Mouse (Mus musculus): Measurements from ENCODE around the gene Slc26a10.
A peak's percentile ranks its signal among the peaks of the same experiment; 100 is the strongest.
"Not testable (repeated sequence)": the region's sequence is repeated elsewhere in the genome, so short reads cannot be mapped to it uniquely, and the experiment has no call there.

Gene Slc26a10

GRCm38 (mm10) chr10:127181566-127181965, 1.1 kb upstream of the Slc26a10 start:
- DNase-seq (ENCODE audit: low spot score), result no peak

- no peak for DNase-seq (ENCODE audit: low spot score)
Observed at GRCm38 (mm10) chr10:127180695-127181047, 226 bp upstream of the Slc26a10 start.

GRCm38 (mm10) chr10:127178286-127179027, 2.0 kb downstream of the Slc26a10 start:
- no peak for DNase-seq (ENCODE audit: low spot score)

- DNase-seq (ENCODE audit: low spot score), result peak; percentile 97
Observed at GRCm38 (mm10) chr10:127177719-127178118, 2.7 kb downstream of the Slc26a10 start.

GRCm38 (mm10) chr10:127177235-127177634, 3.2 kb downstream of the Slc26a10 start:
- DNase-seq (ENCODE audit: low spot score), result no peak

GRCm38 (mm10) chr10:127176756-127177155, 3.7 kb downstream of the Slc26a10 start:
- peak; percentile 39 for DNase-seq (ENCODE audit: low spot score)

- DNase-seq (ENCODE audit: low spot score), result no peak
Observed at GRCm38 (mm10) chr10:127176228-127176627, 4.2 kb downstream of the Slc26a10 start.

- DNase-seq (ENCODE audit: low spot score), result no peak
Observed at GRCm38 (mm10) chr10:127174170-127174569, 6.3 kb downstream of the Slc26a10 start.

GRCm38 (mm10) chr10:127173148-127174065, 7.0 kb downstream of the Slc26a10 start:
- no peak for DNase-seq (ENCODE audit: low spot score)

GRCm38 (mm10) chr10:127171631-127172200, 8.7 kb downstream of the Slc26a10 start:
- DNase-seq (ENCODE audit: low spot score), result no peak

GRCm38 (mm10) chr10:127170837-127171272, 9.6 kb downstream of the Slc26a10 start:
- peak; percentile 85 for DNase-seq (ENCODE audit: low spot score)

GRCm38 (mm10) chr10:127170002-127170401, 10.4 kb downstream of the Slc26a10 start:
- peak; percentile 72 for DNase-seq (ENCODE audit: low spot score)

- DNase-seq (ENCODE audit: low spot score), result no peak
Observed at GRCm38 (mm10) chr10:127167614-127168192, 12.7 kb downstream of the Slc26a10 start.

GRCm38 (mm10) chr10:127166771-127167613, 13.5 kb downstream of the Slc26a10 start:
- no peak for DNase-seq (ENCODE audit: low spot score)

- no peak for DNase-seq (ENCODE audit: low spot score)
Observed at GRCm38 (mm10) chr10:127166404-127166715, 14.1 kb downstream of the Slc26a10 start.

GRCm38 (mm10) chr10:127165654-127166403, 14.6 kb downstream of the Slc26a10 start:
- DNase-seq (ENCODE audit: low spot score), result peak; percentile 67

GRCm38 (mm10) chr10:127165354-127165653, 15.1 kb downstream of the Slc26a10 start:
- DNase-seq (ENCODE audit: low spot score), result no peak

- peak; percentile 89 for DNase-seq (ENCODE audit: low spot score)
Observed at GRCm38 (mm10) chr10:127164631-127165353, 15.7 kb downstream of the Slc26a10 start, which contains the start of gene B4galnt1. TSS of gene B4galnt1 (plus strand) at chr10:127165225.

GRCm38 (mm10) chr10:127164190-127164589, 16.3 kb downstream of the Slc26a10 start:
- DNase-seq (ENCODE audit: low spot score), result no peak

GRCm38 (mm10) chr10:127162771-127163261, 17.6 kb downstream of the Slc26a10 start:
- DNase-seq (ENCODE audit: low spot score), result not testable (repeated sequence)

All from embryo, embryonic 10.5 days (tissue).